Mouse (Mus musculus) forebrain, postnatal 0 days (tissue): ENCODE measurements around the gene Ubac1. TPM values are rescaled to one million over a fixed set of nuclear protein-coding genes. Genes with fewer than 3 reads are reported as not detected.

ENCODE experiments used
- ATAC-seq: fragments of 200-750 bp; cut with Nextera tagmentation; 2 replicates; pipeline ENCODE4 v1.8.0; 2017; ENCODE audit warnings: mild to moderate bottlenecking, moderate library complexity
- DNase-seq: peaks from one replicate; pipeline ENCODE4 v3.0.0-alpha.2; 2015
- H3K27ac ChIP-seq: fragments of 300-500 bp; sonication (generic); 2 replicates; pipeline ENCODE4 v1.5.1; 2014; ENCODE audit warnings: low read depth, mild to moderate bottlenecking, antibody characterized with exemption, low read length, moderate library complexity, mixed read lengths
- H3K27me3 ChIP-seq: fragments of 300-500 bp; sonication (generic); 2 replicates; pipeline ENCODE4 v1.6.1; 2014; ENCODE audit warnings: mild to moderate bottlenecking, low read length, mixed read lengths; ENCODE audit not compliant: insufficient read depth
- H3K36me3 ChIP-seq: fragments of 300-500 bp; sonication (generic); 2 replicates; pipeline ENCODE4 v1.6.1; 2014; ENCODE audit warnings: mild to moderate bottlenecking, moderate library complexity; ENCODE audit not compliant: insufficient read depth
- H3K4me1 ChIP-seq: fragments of 300-500 bp; sonication (generic); 2 replicates; pipeline ENCODE4 v1.6.1; 2014; ENCODE audit warnings: antibody characterized with exemption; ENCODE audit not compliant: insufficient read depth
- H3K4me2 ChIP-seq: fragments of 300-500 bp; sonication (generic); 2 replicates; pipeline ENCODE4 v1.6.1; 2014; ENCODE audit warnings: low read depth, mild to moderate bottlenecking, moderate library complexity
- H3K4me3 ChIP-seq: fragments of 300-500 bp; sonication (generic); 2 replicates; pipeline ENCODE4 v1.5.1; 2014; ENCODE audit warnings: low read depth, low read length, mixed read lengths
- H3K9ac ChIP-seq: fragments of 300-500 bp; sonication (generic); 2 replicates; pipeline ENCODE4 v1.6.1; 2014; ENCODE audit warnings: mild to moderate bottlenecking
- H3K9me3 ChIP-seq: fragments of 300-500 bp; sonication (generic); 2 replicates; pipeline ENCODE4 v1.6.1; 2016; ENCODE audit warnings: low read length
- CTCF ChIP-seq: sonication (generic); IDR thresholded peaks from 2 replicates; pipeline ENCODE4 v1.5.1; 2016; ENCODE audit warnings: antibody characterized with exemption, control low read depth, low read depth
- WGBS: fragments of 180-500 bp; shearing (Covaris S2); extraction: QIAGEN DNeasy Blood & Tissue Kit; methylation state at CpG from one replicate; pipeline ENCODE4 v1.1.7; 2014; 5-methylcytosine and 5-hydroxymethylcytosine counted together
- polyA plus RNA-seq: library from polyadenylated mRNA; unstranded; fragments of >200 nt; fragmentation: Nextera tagmentation; extraction: Ambion mirVana; gene quantifications from 2 replicates; pipeline ENCODE4 v1.2.1, GENCODE M21; 2015
- total RNA-seq: library from RNA; depleted of rRNA; stranded (reverse); fragments of >200 nt; gene quantifications from 2 replicates; pipeline ENCODE4 v1.2.3, GENCODE M21; 2014; rRNA removed

Ubac1 gene
- 121 and 126 TPM in 2 replicates for total RNA-seq
- polyA plus RNA-seq = 139 and 150 TPM in 2 replicates

DNA sequence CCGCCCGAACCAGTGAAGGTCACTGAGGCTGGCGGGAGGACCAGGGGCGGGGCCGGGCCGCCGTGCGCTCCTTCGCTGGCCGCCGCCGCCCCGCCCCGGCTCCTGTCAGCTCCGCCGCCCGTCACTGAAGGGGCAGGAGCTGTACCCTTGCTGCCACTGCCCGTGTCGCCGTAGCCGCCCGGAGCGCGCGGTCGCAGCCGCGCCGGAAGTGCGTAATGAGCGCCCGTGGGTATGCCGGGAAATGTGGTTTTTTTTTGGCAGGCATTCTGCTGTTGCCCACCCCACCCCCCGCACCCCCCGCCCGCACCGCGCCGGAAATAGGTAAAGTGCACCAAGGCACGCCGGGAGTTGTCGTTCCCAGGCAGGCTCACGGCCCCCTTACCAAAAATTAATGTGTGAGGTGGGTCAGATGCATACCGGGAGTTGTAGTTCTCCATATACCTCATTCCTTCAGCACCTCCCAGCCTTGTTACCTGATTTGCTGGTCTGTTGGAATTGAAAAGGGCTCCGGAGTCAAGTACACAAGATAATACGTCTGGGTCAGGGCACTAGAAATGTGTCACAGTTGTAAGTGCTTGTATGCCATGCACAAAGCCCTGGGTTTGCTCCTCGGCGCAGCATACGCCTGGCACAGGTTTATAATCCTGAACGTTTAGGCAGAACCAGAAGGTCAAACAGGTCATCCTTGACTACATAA lies at the start of gene Ubac1:
TSS of gene Ubac1 (minus strand) at position 187 of the 697 bp plus-strand sequence.
- no peaks in the 10 kb centered on the region for H3K36me3 ChIP-seq
- peak within 1 kb of the TSS; percentile 78 for H3K4me2 ChIP-seq
- no peak for TF ChIP-seq CTCF
- H3K9me3 ChIP-seq = no peaks in the 10 kb centered on the region
- peaks cover 11% of the 10 kb centered on the region for H3K4me1 ChIP-seq
- H3K4me3 ChIP-seq = peak within 1 kb of the TSS; percentile 89
- H3K9ac ChIP-seq = peak within 1 kb of the TSS; percentile 82
- ATAC-seq = peak; percentile 95
- peak within 1 kb of the TSS; percentile 86 for H3K27ac ChIP-seq
- H3K27me3 ChIP-seq = peaks cover under 1% of the 10 kb centered on the region; the same call in 1 of the 2 replicates
- WGBS = 5% methylated on average over 50 of the region's 50 CpGs
- peak; percentile 95 for DNase-seq

GRCm38 (mm10) chr2:26068592-26068991 lies 47.0 kb upstream of the Ubac1 start:
- DNase-seq (no peak), ATAC-seq (no peak)
- no peaks in the 10 kb centered on the region for H3K27me3 ChIP-seq
- H3K4me2 ChIP-seq = no peak overlapping the region
- no peak overlapping the region for H3K9ac ChIP-seq
- H3K36me3 ChIP-seq = no peaks in the 10 kb centered on the region
- no peaks in the 10 kb centered on the region for H3K9me3 ChIP-seq
- no peak for TF ChIP-seq CTCF
- 88% methylated on average over 1 of the region's 1 CpGs for WGBS
- H3K4me1 ChIP-seq = peaks cover 21% of the 10 kb centered on the region
- no peak overlapping the region for H3K27ac ChIP-seq
- no peak overlapping the region for H3K4me3 ChIP-seq

- 78% methylated on average over 7 of the region's 7 CpGs for WGBS
- H3K27ac ChIP-seq = no peak overlapping the region
- no peaks in the 10 kb centered on the region for H3K36me3 ChIP-seq
- no peak overlapping the region for H3K4me2 ChIP-seq
- no peaks in the 10 kb centered on the region for H3K27me3 ChIP-seq
- no peak overlapping the region for H3K9ac ChIP-seq
- ATAC-seq = no peak
- H3K9me3 ChIP-seq = no peaks in the 10 kb centered on the region
- no peak for DNase-seq
- peaks cover 21% of the 10 kb centered on the region for H3K4me1 ChIP-seq
- no peak for TF ChIP-seq CTCF
- H3K4me3 ChIP-seq = no peak overlapping the region
These were observed 46.6 kb upstream of the Ubac1 start for GRCm38 (mm10) chr2:26068175-26068574.

DNA sequence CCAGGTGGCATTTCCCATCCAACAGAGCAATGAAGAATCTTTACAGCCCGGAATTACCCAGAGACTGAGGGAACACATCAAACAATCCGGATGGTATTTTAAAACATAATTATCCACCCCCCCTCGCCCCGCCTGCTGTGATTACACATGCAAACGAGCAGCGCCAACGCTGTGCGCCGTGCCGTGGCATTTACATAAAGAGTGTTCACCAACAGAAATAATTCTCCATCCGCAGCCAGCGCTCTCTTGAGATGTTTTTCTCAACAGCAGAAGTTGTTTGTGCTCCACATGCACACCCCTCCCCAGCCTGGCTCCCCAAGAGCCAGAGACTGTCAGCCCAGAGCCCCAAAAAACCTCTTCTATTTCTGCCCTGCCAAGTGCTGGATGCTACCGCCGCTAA lies 45.0 kb upstream of the Ubac1 start:
- ATAC-seq = peak; percentile 85
- TF ChIP-seq CTCF = no peak
- Histone ChIP-seq H3K27ac (peak overlapping the region; percentile 70), H3K9me3 (no peaks in the 10 kb centered on the region), H3K4me1 (peaks cover 21% of the 10 kb centered on the region), H3K27me3 (no peaks in the 10 kb centered on the region), H3K36me3 (no peaks in the 10 kb centered on the region), H3K4me2 (peak overlapping the region; percentile 24), H3K9ac (no peak overlapping the region), H3K4me3 (no peak overlapping the region)
- WGBS = 29% methylated on average over 14 of the region's 14 CpGs
- DNase-seq = peak; percentile 76

DNA sequence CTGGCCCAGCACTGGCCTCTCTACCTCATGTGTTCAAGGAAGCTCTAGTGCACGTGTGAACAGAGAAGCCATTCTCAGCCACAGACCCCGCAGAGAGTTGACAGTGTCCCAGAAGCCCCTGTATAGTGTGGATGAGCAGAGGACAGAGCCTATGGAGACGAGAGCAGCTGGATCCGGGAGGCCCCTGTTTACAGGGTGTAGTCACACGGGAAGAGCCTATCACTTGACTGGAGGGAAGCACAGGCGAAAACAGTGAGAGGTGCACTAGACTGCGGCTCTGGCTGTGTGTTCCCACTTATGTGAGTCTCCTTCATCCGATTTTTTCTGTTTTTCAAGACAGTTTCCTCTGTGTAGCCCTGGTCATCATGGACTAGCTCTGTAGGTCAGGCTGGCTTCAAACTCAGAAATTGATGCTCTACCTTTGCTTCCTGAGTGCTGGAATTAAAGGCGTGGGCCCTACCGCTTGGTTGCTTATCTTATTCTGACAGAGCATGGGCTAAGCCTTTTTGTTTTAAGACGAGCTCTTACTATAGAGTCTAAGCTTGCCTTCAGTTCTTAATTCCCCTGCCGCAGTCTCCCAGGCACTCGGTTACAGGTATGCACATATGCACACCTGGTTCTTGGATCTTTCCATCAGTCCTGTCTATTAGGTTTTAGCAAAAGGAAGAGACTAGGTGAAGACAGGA lies 41.3 kb upstream of the Ubac1 start:
- H3K27ac ChIP-seq = no peak overlapping the region

DNA sequence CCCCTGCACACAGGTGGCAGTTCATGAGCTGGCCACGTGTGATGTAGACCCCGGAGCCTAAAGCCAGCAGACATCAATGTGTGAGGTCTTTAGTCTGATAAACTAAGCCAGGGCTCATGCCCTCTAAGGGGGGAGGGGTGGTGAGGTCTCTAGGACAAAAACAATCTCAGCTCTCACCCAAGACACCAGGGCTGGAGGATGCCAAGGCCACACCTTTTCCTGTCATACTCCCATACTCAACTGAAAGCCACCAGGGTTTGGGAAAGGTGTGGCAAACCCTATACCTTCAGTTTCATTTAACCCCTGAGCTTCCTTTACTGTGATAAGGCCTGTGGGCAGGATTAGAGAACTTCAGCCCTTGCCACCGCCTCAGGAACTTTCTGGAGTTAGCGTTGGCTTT lies 40.7 kb upstream of the Ubac1 start:
- no peak overlapping the region for H3K4me2 ChIP-seq
- H3K27me3 ChIP-seq = no peaks in the 10 kb centered on the region
- H3K36me3 ChIP-seq = no peaks in the 10 kb centered on the region
- WGBS = 80% methylated on average over 4 of the region's 4 CpGs
- no peak for DNase-seq
- H3K9me3 ChIP-seq = no peaks in the 10 kb centered on the region
- H3K4me3 ChIP-seq = no peak overlapping the region
- no peak overlapping the region for H3K27ac ChIP-seq
- peaks cover 21% of the 10 kb centered on the region for H3K4me1 ChIP-seq
- no peak overlapping the region for H3K9ac ChIP-seq
- TF ChIP-seq CTCF = no peak
- no peak for ATAC-seq

More for the DNA sequence above, 41.3 kb upstream of the Ubac1 start:
- WGBS = 85% methylated on average over 13 of the region's 13 CpGs
- DNase-seq = no peak
- ATAC-seq = no peak
- Histone ChIP-seq H3K27me3 (no peaks in the 10 kb centered on the region), H3K9ac (no peak overlapping the region), H3K4me1 (peaks cover 21% of the 10 kb centered on the region), H3K4me3 (no peak overlapping the region), H3K9me3 (no peaks in the 10 kb centered on the region), H3K4me2 (no peak overlapping the region), H3K36me3 (no peaks in the 10 kb centered on the region)
- no peak for TF ChIP-seq CTCF
